In genomic region chr12:100152466-100152865, GRCm38 (mm10) we compare ENCODE assay signal across 21 mouse cellular contexts.
"Had no signal": no experiment of that assay in that cellular context is flagged by ENCODE, and none has a peak within 500 bp of the region (broad histone marks: within the 10 kb centered on the region; RNA-seq: fewer than 3 reads in every experiment).

No protein-coding gene starts in this region.

- DNase-seq: liver, postnatal 0 days; lung, adult 2 months; lung, postnatal 14 days; lung, postnatal 36 days; midbrain, embryonic 14.5 days; retina, postnatal 1 day; right cerebral cortex, postnatal 25 days; right cerebral cortex, postnatal 4 days; spleen, adult 18-20 months; thymus, adult 18-20 months; thymus, postnatal 14 days; thymus, postnatal 36 days had no signal

- ATAC-seq: liver, postnatal 0 days; lung, postnatal 0 days; midbrain, embryonic 16.5 days had no signal

- H3K27ac ChIP-seq: lung, embryonic 15.5 days; macrophage; midbrain, embryonic 10.5 days; midbrain, embryonic 12.5 days; neural tube, embryonic 13.5 days; neural tube, embryonic 15.5 days had no signal

- H3K4me3 ChIP-seq: lung, embryonic 15.5 days; midbrain, embryonic 10.5 days; midbrain, embryonic 12.5 days; myocyte; neural tube, embryonic 13.5 days; neural tube, embryonic 15.5 days had no signal
